Mouse (Mus musculus): ENCODE measurements around the gene Tmem8b.

- TF ChIP-seq EP300 (IDR thresholded peaks at IDR 0.05; ENCODE audit: low read depth) (no peak), CTCF (IDR thresholded peaks at IDR 0.05; ENCODE audit: low read depth) (no peak)
Observed at GRCm38 (mm10) chr4:43640491-43640890, 28.3 kb upstream of the Tmem8b start.

Data from liver, embryonic 14.5 days (tissue).